Mouse (Mus musculus) cerebellum, adult 2 months (tissue): ENCODE data around the gene Tyms. TPM values are rescaled to one million over a fixed set of nuclear protein-coding genes. Genes with fewer than 3 reads are reported as not detected.
A peak's percentile ranks its signal among the peaks of the same experiment; 100 is the strongest.

Experiments
- DNase-seq, 2 experiments: peaks; one replicate each; pipeline ENCODE4 v3.0.0; 2021
- H3K27ac ChIP-seq: fragments of 200-500 bp; 2 replicates; pipeline ENCODE4 v1.5.1; 2012; ENCODE audit warnings: low read length, control low read depth, inconsistent platforms; ENCODE audit not compliant: insufficient read depth
- H3K27me3 ChIP-seq: fragments of 200-500 bp; 2 replicates; pipeline ENCODE4 v1.6.1; 2012; ENCODE audit warnings: inconsistent platforms, mild to moderate bottlenecking, low read length, moderate library complexity; ENCODE audit not compliant: control insufficient read depth, insufficient read depth
- H3K4me1 ChIP-seq: fragments of 200-500 bp; 2 replicates; pipeline ENCODE4 v1.6.1; 2011; ENCODE audit warnings: low read length; ENCODE audit not compliant: control insufficient read depth, insufficient read depth
- H3K4me3 ChIP-seq: fragments of 200-500 bp; replicated peaks from 2 replicates; pipeline ENCODE3; 2011; ENCODE audit warnings: mild to moderate bottlenecking, low read depth, low read length, control low read depth; ENCODE audit not compliant: insufficient read depth
- CTCF ChIP-seq: fragments of 200-500 bp; IDR thresholded peaks from 2 replicates; pipeline ENCODE4 v1.5.1; 2011; ENCODE audit warnings: low read depth, mild to moderate bottlenecking, control low read depth, low read length, moderate library complexity, borderline replicate concordance; ENCODE audit not compliant: insufficient read depth
- POLR2A ChIP-seq: fragments of 200-500 bp; IDR thresholded peaks from 2 replicates; pipeline ENCODE4 v1.6.1; 2011; ENCODE audit warnings: low read length, control low read depth, borderline replicate concordance; ENCODE audit not compliant: insufficient read depth
- WGBS: fragments of 180-500 bp; shearing (Covaris S2); methylation state at CpG from one replicate; pipeline ENCODE4 v1.1.7; 2018; 5-methylcytosine and 5-hydroxymethylcytosine counted together
- polyA plus RNA-seq: library from polyadenylated mRNA; depleted of rRNA; stranded (reverse); fragments of >200 nt; gene quantifications from 2 replicates; pipeline ENCODE4 v1.2.3, GENCODE M21; 2012

Tyms gene
- polyA plus RNA-seq, 1 experiment = 3.5 TPM

DNA sequence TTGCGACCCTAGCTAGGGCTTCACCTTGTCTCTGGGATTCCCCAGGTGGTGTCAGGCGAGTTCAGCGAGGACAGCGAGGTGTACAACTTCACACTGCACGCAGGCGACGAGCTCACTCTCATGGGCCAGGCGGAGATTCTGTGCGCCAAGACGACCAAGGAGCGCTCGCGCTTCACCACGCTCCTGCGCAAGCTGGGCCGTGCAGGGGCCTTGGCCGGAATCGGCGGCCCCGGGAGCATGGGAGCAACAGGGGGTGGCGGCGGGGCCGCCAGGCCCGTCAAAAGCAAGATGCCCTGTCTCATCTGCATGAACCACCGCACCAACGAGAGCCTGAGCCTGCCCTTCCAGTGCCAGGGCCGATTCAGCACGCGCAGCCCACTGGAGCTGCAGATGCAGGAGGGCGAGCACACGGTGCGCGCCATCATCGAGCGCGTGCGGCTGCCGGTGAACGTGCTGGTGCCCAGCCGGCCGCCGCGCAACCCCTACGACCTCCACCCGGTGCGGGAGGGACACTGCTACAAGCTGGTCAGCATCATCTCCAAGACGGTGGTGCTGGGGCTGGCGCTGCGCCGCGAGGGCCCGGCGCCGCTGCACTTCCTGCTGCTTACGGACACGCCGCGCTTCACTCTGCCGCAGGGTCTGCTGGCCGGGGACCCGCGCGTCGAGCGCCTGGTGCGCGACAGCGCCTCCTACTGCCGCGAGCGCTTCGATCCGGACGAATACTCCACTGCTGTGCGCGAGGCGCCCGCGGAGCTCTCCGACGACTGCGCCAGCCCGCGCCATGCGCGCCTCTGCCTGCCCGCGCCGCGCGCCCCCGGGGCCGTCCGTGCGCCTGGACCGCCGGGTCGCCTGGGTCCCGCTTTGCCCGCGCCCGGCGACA, 40.7 kb upstream of the Tyms start:
- WGBS = 2% methylated on average over 103 of the region's 103 CpGs
- peaks cover 2% of the 10 kb centered on the region; the same call in 1 of the 2 replicates for H3K4me1 ChIP-seq
- TF ChIP-seq CTCF (peak; percentile 39; the same call in 1 of the 2 replicates), POLR2A (no peak)
- peak; percentile 47 to 49 for DNase-seq
- no peak overlapping the region for H3K27ac ChIP-seq
- peak overlapping the region; percentile 41 for H3K4me3 ChIP-seq
- H3K27me3 ChIP-seq = no peaks in the 10 kb centered on the region

DNA sequence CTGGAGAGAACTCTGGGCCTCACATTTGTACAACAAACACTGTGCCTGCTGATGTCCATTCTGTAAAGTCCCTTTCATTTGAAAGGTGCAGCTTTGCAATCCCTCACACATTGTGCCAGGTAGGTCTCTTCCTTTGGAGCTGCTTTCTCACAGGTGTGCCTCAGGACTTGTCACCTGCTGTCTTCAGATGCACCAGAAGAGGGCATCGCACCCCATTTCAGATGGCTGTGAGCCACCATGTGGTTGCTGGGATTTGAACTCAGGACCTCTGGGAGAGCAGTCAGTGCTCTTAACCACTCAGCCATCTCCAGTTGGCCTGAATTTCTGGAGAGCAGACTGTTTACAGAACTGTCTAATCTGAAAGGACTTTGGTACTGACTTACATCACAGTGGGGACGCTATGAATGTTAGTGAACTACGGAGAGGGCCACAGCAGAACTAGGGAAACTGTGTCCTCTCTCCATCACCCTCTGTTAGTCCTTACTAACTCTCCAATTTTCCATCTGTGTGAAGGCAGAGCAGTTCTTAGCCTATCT, 39.2 kb upstream of the Tyms start:
- TF ChIP-seq POLR2A (no peak), CTCF (peak; percentile 15; the same call in 1 of the 2 replicates)
- no peaks in the 10 kb centered on the region for H3K4me1 ChIP-seq
- H3K4me3 ChIP-seq = no peak overlapping the region
- no peaks in the 10 kb centered on the region for H3K27me3 ChIP-seq
- DNase-seq = no peak
- 87% methylated on average over 3 of the region's 3 CpGs for WGBS
- no peak overlapping the region for H3K27ac ChIP-seq

DNA sequence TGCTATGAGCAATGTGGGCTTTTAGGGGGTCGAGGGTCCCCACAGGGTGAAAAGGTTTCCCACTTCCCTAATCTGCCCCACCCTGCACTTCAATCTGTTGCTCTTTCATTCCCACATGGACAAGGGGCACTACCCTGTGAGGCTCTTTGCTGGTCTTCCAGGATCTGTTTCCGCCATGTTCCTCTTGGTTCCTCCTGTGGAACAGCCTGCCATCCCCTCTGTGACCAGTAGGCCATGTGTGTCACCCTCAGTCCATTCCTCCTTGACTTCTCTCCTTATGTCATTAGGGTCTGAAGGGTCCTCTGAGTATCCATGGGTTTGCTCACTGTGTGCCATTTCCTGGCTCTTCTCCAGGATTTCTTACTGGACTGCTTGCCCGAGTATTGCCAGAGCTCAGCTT, 38.4 kb upstream of the Tyms start:
- no peak overlapping the region for H3K27ac ChIP-seq
- 73% methylated on average over 3 of the region's 3 CpGs for WGBS
- DNase-seq = no peak

DNA sequence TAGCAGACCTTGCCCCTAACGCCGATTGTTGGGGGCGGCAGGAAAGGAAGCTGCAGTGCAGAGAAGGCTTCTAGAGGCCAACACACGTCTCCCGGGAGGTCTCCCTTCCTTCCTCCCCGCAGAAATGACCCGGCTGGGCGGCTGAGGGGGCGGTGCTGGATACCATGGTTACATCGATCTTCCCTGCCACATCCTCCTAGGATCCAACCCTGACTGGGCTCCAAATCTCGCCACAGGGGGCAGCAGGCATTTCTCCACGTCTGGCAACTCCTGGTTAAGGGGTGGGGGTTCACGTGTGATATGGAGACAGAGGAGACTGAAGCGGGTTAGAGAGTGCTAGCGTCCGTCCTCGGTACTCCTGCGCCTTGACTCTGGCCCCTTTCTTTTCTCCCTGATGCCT, 37.7 kb upstream of the Tyms start:
- no peak for TF ChIP-seq CTCF
- TF ChIP-seq POLR2A = no peak
- H3K27ac ChIP-seq = no peak overlapping the region
- DNase-seq = peak in 1 of 2 experiments; percentile 27
- no peaks in the 10 kb centered on the region for H3K27me3 ChIP-seq
- H3K4me3 ChIP-seq = no peak overlapping the region
- no peaks in the 10 kb centered on the region for H3K4me1 ChIP-seq
- 13% methylated on average over 18 of the region's 18 CpGs for WGBS

More for the DNA sequence above, 38.4 kb upstream of the Tyms start:
- Histone ChIP-seq H3K4me3 (no peak overlapping the region), H3K27me3 (no peaks in the 10 kb centered on the region), H3K4me1 (no peaks in the 10 kb centered on the region)
- TF ChIP-seq POLR2A (no peak), CTCF (no peak)

DNA sequence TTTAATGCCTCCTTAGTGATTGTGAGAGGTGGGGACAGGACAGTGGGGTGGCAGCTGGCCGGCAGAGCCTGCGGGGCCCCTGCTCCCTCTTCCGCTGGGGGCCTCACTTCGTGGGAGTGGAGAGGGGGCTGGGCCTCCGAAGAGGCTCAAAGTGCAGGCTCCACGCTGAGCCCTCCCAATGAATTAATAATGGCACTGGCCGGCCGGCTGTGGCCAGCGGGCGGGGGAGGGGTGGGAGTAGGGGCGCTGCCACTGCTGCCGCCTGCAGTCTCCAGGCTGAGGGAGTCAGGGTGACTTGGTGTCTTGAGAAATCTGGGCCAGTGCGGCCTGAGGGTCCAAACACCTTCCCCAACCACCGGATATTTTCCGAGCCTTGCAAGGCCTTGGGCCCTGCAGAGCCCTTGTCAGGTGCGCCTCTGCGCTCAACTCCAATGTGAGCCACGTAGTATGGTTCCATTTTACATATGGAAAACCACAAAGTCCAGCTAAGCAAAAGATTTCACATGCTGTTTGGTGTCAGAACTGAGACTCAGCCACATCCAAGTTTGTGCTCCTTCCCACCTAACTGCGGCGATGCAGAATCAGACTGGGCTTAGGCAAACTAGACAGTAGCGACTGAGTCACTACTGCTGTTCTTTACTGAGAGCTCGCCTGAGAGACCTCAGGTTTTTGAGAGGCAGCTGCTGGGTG, 37.1 kb upstream of the Tyms start:
- DNase-seq = no peak
- Histone ChIP-seq H3K4me1 (no peaks in the 10 kb centered on the region), H3K27ac (no peak overlapping the region), H3K4me3 (no peak overlapping the region), H3K27me3 (peaks cover under 1% of the 10 kb centered on the region; the same call in 1 of the 2 replicates)
- 34% methylated on average over 22 of the region's 22 CpGs for WGBS
- TF ChIP-seq CTCF (no peak), POLR2A (no peak)

DNA sequence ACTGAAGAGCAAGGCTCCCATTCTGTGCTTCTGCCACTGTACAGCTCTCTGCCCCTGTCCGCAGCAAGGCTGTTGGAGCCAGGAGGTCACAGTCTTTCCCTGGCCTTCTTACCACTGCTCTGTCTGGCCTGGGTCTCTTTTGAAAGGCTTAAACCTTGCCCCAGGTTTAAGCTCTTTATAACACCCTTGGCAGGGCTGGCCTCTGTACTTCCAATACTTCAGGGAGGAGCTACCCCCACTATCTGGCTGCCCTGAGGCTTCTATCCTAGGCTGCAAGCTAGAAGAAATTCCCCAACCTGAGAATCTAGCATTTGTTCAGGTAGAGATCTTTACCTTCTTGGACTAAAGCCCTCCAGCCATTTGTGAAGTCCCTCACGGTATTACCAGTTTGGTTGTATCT, 36.5 kb upstream of the Tyms start:
- H3K27ac ChIP-seq = no peak overlapping the region
- TF ChIP-seq POLR2A = no peak
- no peak for TF ChIP-seq CTCF
- H3K4me3 ChIP-seq = no peak overlapping the region
- DNase-seq = no peak
- H3K27me3 ChIP-seq = peaks cover 5% of the 10 kb centered on the region; the same call in 1 of the 2 replicates
- 69% methylated on average over 2 of the region's 2 CpGs for WGBS
- no peaks in the 10 kb centered on the region for H3K4me1 ChIP-seq

DNA sequence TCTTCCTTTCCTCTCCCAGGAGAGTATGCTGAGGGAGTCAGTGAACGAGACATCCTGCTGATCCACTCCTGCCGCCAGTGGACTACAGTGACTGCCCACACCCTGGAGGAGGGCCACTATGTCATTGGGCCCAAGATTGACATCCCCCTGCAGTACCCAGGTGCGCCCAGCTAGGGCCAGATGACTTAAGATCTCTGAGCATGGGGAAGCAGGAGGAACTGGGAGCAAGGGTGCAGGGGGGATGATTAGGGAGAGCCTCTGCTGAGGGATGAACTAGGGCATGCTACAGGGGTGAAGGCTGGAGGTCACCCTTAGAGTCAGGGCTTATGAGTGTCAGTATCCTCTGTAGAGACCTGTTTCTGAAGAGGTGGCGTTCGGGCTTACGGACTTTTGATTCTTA, 34.8 kb upstream of the Tyms start:
- 85% methylated on average over 6 of the region's 6 CpGs for WGBS
- Histone ChIP-seq H3K4me3 (no peak overlapping the region), H3K27ac (peak overlapping the region; percentile 42; the same call in 1 of the 2 replicates), H3K27me3 (peaks cover 7% of the 10 kb centered on the region; the same call in 1 of the 2 replicates), H3K4me1 (no peaks in the 10 kb centered on the region)
- DNase-seq = no peak
- TF ChIP-seq POLR2A = no peak
- TF ChIP-seq CTCF = no peak

DNA sequence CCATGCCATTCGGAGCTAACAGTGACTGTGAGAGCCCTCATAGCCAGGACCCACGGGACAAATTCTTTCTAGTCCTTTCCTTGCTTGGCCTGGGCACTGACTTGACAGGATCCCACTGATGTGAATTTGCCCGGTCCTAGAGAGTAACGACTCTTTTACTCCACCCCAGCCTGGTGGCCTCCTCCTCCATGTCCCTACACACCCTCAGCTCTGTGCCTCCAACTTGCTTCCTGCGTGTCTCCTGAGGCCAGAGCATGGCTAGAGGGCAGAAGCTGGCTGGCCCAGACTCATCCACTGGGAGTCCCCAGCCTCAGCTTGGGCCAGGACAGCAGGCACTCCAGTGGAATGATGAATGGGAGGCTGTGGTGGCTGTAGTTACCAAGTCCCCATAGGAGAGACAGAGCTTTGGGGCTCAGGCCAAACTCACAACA, 34.2 kb upstream of the Tyms start:
- H3K27me3 ChIP-seq = peaks cover 7% of the 10 kb centered on the region; the same call in 1 of the 2 replicates
- DNase-seq = peak in 1 of 2 experiments; percentile 29
- no peak overlapping the region for H3K4me3 ChIP-seq
- TF ChIP-seq CTCF (no peak), POLR2A (no peak)
- H3K27ac ChIP-seq = no peak overlapping the region
- no peaks in the 10 kb centered on the region for H3K4me1 ChIP-seq
- 32% methylated on average over 5 of the region's 5 CpGs for WGBS
